Mouse (Mus musculus) midbrain, embryonic 13.5 days (tissue): ENCODE measurements around the gene Serpinb6a. TPM values are rescaled to one million over a fixed set of nuclear protein-coding genes. Genes with fewer than 3 reads are reported as not detected.

Experiments
- ATAC-seq: fragments of 200-750 bp; cut with Nextera tagmentation; 2 replicates; pipeline ENCODE4 v1.8.0; 2017; ENCODE audit warnings: mild to moderate bottlenecking, moderate TSS enrichment, moderate library complexity
- H3K27ac ChIP-seq: fragments of 300-500 bp; sonication (generic); 2 replicates; pipeline ENCODE4 v1.5.1; 2015; ENCODE audit warnings: inconsistent platforms, mild to moderate bottlenecking, moderate library complexity
- H3K27me3 ChIP-seq: fragments of 300-500 bp; sonication (generic); 2 replicates; pipeline ENCODE4 v1.6.1; 2015; ENCODE audit warnings: mild to moderate bottlenecking, inconsistent platforms
- H3K36me3 ChIP-seq: fragments of 300-500 bp; sonication (generic); 2 replicates; pipeline ENCODE4 v1.6.1; 2015; ENCODE audit warnings: mild to moderate bottlenecking, inconsistent platforms
- H3K4me1 ChIP-seq: fragments of 300-500 bp; sonication (generic); replicated peaks from 2 replicates; pipeline ENCODE4 v1.6.1; 2015; ENCODE audit warnings: inconsistent platforms
- H3K4me2 ChIP-seq: fragments of 300-500 bp; sonication (generic); replicated peaks from 2 replicates; pipeline ENCODE4 v1.6.1; 2015; ENCODE audit warnings: moderate library complexity, mild to moderate bottlenecking, inconsistent platforms
- H3K4me3 ChIP-seq: fragments of 300-500 bp; sonication (generic); replicated peaks from 2 replicates; pipeline ENCODE4 v1.5.1; 2015; ENCODE audit warnings: mild to moderate bottlenecking, inconsistent platforms
- H3K9ac ChIP-seq: fragments of 300-500 bp; sonication (generic); replicated peaks from 2 replicates; pipeline ENCODE4 v1.6.1; 2015; ENCODE audit warnings: mild to moderate bottlenecking, inconsistent platforms
- H3K9me3 ChIP-seq: fragments of 300-500 bp; sonication (generic); 2 replicates; pipeline ENCODE4 v1.6.1; 2016; ENCODE audit warnings: mild to moderate bottlenecking, inconsistent platforms
- WGBS: fragments of 180-500 bp; shearing (Covaris S2); methylation state at CpG from one replicate; pipeline ENCODE4 v1.1.7; 2015; 5-methylcytosine and 5-hydroxymethylcytosine counted together
- polyA plus RNA-seq: library from polyadenylated mRNA; unstranded; fragments of >200 nt; fragmentation: Nextera tagmentation; extraction: Ambion mirVana; gene quantifications from 2 replicates; pipeline ENCODE4 v1.2.1, GENCODE M21; 2015

Gene Serpinb6a
- polyA plus RNA-seq, 1 experiment from 2014 or later = 29.5 TPM

DNA sequence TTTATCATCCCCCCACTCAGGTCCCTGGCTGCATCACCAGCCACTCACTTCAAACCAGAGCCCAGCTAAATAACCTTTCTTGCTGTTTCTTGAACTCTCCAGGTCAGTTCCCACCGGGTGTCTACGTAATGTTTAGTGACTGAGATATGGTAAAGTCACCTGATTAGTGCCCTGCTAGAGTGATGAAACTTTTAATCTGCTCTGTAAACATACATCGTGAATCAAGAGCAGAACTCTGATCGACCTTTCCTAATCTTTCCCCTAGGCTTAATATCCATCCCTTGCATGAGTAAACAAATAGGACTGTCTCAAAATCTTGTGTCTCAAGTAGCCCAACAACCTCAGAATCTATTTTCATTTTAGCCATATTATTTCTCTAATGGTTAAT, 36.6 kb downstream of the Serpinb6a start:
- no peak overlapping the region for H3K4me2 ChIP-seq
- H3K36me3 ChIP-seq = no peaks in the 10 kb centered on the region
- H3K4me3 ChIP-seq = no peak overlapping the region
- ATAC-seq = no peak
- 77% methylated on average over 4 of the region's 4 CpGs for WGBS
- H3K27ac ChIP-seq = no peak overlapping the region
- peaks cover 15% of the 10 kb centered on the region for H3K4me1 ChIP-seq
- H3K9me3 ChIP-seq = no peaks in the 10 kb centered on the region
- H3K9ac ChIP-seq = no peak overlapping the region
- no peaks in the 10 kb centered on the region for H3K27me3 ChIP-seq

DNA sequence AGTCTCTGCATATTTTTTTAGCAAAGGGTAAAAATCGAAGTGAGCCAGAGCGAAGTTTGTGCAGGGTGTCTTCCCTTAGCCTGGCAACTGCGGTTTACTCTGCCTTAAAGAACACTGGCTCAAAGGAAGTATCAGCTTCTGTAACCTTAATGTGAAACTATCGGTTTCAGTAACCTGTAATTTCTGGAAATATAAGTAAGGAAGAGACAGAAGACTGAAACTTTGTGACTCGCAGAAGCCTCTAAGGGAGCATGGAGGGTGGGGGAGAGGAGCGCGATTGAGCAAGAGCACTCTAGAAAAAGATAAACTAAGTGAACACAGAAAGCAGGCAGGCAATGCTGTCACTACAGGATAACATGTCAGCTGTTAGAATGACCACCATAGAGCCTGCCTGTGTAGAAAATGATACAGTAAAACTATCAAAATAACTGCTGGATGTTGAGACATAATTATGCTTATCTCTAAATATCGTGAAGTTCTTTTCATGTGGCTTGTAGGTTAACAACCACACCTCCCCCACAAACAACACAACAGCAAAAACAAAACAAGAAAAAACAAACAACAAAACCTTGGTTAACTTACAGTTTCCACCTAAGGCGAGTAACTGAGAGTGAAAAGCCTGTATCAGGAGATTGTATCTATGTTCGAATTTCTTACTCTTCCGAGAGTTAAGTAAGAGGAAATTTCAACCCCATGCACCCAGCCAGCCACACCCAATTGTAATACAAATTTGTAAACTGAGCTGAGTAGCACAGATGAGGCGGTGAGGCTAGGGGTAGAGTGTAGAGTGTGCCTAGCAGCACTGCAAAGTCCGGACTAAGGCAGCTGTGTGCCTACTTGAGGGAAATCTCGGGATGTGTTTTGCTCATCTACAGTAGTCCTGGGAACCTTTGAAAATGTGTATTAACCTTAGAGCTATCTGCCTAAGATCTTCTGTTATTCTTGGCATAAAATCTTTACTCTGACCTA, 37.3 kb downstream of the Serpinb6a start:
- Histone ChIP-seq H3K36me3 (no peaks in the 10 kb centered on the region), H3K9me3 (no peaks in the 10 kb centered on the region), H3K4me2 (peak overlapping the region; percentile 68), H3K27ac (peak overlapping the region; percentile 63), H3K4me3 (peak overlapping the region; percentile 53), H3K4me1 (peaks cover 15% of the 10 kb centered on the region), H3K9ac (peak overlapping the region; percentile 68), H3K27me3 (no peaks in the 10 kb centered on the region)
- ATAC-seq = peak; percentile 51; the same call in 1 of the 2 replicates
- WGBS = 24% methylated on average over 14 of the region's 14 CpGs

DNA sequence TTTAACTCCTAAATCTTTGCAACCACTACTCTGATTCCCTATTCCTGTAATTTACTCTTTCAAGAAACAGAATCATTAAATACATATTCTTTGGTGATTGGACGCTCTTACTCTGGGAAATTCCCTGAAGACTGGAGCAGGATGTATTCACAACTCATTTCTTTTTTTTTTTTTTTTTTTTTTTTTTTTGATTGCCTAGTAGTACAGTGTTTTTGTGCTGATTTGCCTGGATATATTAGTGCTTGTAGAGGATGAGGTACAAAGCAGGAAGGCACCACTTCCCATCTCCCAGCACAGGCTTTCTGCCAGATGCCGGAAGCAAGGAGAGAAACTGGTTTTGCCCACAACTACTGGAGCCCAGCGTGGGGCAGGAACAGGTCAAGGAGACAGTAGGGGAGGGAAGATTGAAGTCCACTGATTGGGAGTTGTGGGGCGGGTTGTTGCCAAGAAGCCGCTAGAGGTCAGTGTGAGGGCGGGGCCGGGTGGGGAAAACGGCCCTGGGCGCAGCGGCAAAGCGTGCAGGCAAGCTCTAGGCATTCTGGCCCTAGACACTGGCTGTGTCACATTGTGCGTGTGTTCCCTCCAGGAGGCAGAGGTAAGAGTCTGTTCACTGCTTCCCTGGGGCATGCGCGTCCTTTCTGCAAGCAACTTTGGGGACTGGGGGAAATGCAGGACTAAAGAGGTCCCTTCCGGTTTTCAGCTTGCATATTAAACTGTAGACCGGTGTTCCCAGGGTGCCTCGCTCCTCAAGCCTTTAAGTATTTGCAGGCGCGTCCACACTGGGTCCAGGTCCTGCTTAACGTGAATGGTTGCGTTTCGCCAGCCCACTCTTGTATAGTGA, 38.2 kb downstream of the Serpinb6a start, which contains the start of gene Nqo2:
Nqo2 (plus strand) TSS at position 482 of the 841 bp plus-strand sequence.
- ATAC-seq = peak; percentile 92
- Histone ChIP-seq H3K4me1 (peaks cover 15% of the 10 kb centered on the region), H3K4me3 (peak within 1 kb of the TSS; percentile 53), H3K4me2 (peak within 1 kb of the TSS; percentile 68), H3K27ac (peak within 1 kb of the TSS; percentile 63), H3K27me3 (no peaks in the 10 kb centered on the region), H3K9me3 (no peaks in the 10 kb centered on the region), H3K36me3 (no peaks in the 10 kb centered on the region), H3K9ac (peak within 1 kb of the TSS; percentile 68)
- 3% methylated on average over 22 of the region's 22 CpGs for WGBS

DNA sequence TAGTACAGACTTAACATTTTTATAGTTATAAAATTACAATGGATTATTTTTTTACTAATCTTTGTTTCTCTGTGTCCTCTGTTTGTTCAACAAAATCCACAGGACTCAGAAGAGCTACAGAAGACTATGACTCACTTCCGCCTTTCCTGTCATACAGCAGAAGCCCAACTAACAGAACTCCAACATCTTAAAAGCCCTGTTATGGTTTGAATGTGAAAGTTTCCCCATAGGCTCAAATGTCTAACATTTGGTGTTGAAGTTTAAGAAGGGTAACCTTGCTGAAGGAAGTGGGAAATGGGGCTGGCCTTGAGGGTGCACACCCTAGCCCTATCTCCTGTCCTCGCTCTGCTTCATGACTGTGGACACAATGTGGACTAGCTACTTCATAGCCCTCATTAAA, 42.8 kb downstream of the Serpinb6a start:
- H3K9me3 ChIP-seq = no peaks in the 10 kb centered on the region
- H3K9ac ChIP-seq = no peak overlapping the region
- WGBS = 90% methylated on average over 2 of the region's 2 CpGs
- peaks cover 6% of the 10 kb centered on the region; the same call in 1 of the 2 replicates for H3K4me1 ChIP-seq
- H3K4me3 ChIP-seq = no peak overlapping the region
- ATAC-seq = no peak
- no peaks in the 10 kb centered on the region for H3K27me3 ChIP-seq
- no peaks in the 10 kb centered on the region for H3K36me3 ChIP-seq
- no peak overlapping the region for H3K4me2 ChIP-seq
- H3K27ac ChIP-seq = no peak overlapping the region

DNA sequence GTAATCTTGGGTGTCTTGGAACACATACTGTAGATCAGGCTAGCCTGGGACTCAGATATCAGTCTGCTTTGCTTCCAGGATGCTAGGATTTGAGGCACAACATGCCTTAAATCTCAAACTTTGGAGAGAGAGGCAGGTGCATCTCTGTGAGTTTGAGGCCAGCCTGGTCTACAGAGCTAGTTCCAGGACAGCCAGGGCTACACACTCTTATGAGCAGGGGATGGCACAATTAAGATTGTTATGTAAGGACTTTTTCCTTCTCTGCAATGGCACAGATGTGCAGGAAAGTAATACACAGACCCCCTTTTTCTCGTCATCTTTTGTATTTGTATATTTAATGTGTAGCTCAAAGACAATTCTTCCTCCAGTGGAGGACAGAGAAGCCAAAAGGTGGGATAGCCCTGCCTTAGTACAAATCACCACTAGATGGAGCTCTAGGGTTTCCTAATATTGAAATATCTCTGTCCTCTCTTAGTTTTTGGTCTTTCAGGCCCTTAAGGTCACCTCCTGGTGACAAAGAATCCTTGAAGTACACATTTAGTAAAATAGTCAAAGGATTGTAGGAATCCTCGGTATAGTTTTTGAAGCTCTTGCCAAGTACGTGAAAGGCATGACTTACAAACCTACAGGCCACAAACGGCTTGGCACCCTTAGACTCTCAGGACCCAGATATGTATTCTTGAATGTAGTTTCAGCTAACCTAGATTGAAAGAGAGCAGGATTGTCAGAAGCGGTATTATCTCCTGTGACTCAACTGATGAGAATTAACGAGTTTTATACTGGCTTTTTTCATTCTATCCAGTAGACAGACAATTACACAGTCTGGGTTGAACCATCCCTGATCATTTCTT, 45.8 kb downstream of the Serpinb6a start:
- ATAC-seq = peak; percentile 66; the same call in 1 of the 2 replicates
- no peak overlapping the region for H3K9ac ChIP-seq
- no peaks in the 10 kb centered on the region for H3K9me3 ChIP-seq
- H3K4me3 ChIP-seq = no peak overlapping the region
- H3K27me3 ChIP-seq = no peaks in the 10 kb centered on the region
- H3K36me3 ChIP-seq = no peaks in the 10 kb centered on the region
- H3K4me1 ChIP-seq = no peaks in the 10 kb centered on the region
- 42% methylated on average over 6 of the region's 6 CpGs for WGBS
- H3K27ac ChIP-seq = no peak overlapping the region
- no peak overlapping the region for H3K4me2 ChIP-seq

- H3K36me3 ChIP-seq = no peaks in the 10 kb centered on the region
Observed at GRCm38 (mm10) chr13:33952947-33953346, 49.6 kb downstream of the Serpinb6a start.

GRCm38 (mm10) chr13:33952075-33952449, 50.5 kb downstream of the Serpinb6a start:
- no peak overlapping the region for H3K4me3 ChIP-seq
- H3K36me3 ChIP-seq = no peaks in the 10 kb centered on the region
- 59% methylated on average over 1 of the region's 1 CpGs for WGBS

More at GRCm38 (mm10) chr13:33952947-33953346, 49.6 kb downstream of the Serpinb6a start:
- Histone ChIP-seq H3K9me3 (no peaks in the 10 kb centered on the region), H3K9ac (no peak overlapping the region), H3K4me3 (no peak overlapping the region), H3K27me3 (no peaks in the 10 kb centered on the region), H3K27ac (no peak overlapping the region), H3K4me1 (no peaks in the 10 kb centered on the region), H3K4me2 (no peak overlapping the region)
- WGBS = 86% methylated on average over 2 of the region's 2 CpGs
- no peak for ATAC-seq

DNA sequence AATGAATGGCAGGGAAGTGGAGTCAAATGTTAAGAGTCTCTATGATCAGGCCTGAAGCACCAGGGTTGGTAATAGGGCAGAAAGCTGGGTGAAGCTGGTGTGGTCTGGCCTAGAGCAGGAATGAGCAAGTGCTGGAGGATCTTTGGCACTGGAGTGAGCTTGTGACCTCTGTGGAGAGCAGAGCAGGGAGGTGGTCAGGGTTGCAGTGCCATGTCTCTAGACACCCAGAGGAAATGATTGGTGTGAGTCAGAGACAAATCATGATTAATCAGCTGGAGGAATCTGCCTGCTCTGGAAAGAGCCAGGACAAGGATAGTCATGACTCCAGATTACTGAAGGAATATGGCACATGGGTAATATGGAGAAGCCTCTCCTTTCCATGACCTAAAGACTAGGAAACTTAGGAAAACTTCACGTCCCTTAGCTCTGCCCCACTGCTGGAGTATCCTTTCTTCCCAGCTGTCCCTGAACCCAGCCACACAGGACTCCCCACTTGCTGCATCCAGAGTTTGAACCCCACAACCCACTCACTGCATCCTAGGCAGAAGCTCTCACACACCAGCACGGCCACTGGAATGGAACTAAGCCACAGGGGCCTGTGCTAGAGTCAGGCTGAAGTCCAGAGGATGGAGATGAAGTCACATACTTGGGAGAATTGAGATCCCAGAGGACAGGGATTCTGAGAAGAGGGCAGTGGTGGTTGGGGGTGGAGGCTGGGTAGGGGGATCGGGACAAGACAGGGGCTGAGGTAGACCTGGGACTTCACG, 51.1 kb downstream of the Serpinb6a start:
- no peak; the same call in 1 of the 2 replicates for ATAC-seq
- H3K4me3 ChIP-seq = no peak overlapping the region
- no peak overlapping the region for H3K4me2 ChIP-seq
- H3K36me3 ChIP-seq = no peaks in the 10 kb centered on the region
- H3K27ac ChIP-seq = no peak overlapping the region
- 83% methylated on average over 4 of the region's 4 CpGs for WGBS
- no peaks in the 10 kb centered on the region for H3K9me3 ChIP-seq
- H3K4me1 ChIP-seq = no peaks in the 10 kb centered on the region
- no peak overlapping the region for H3K9ac ChIP-seq
- H3K27me3 ChIP-seq = no peaks in the 10 kb centered on the region

More at GRCm38 (mm10) chr13:33952075-33952449, 50.5 kb downstream of the Serpinb6a start:
- Histone ChIP-seq H3K27ac (no peak overlapping the region), H3K4me1 (no peaks in the 10 kb centered on the region), H3K27me3 (no peaks in the 10 kb centered on the region), H3K9me3 (no peaks in the 10 kb centered on the region), H3K4me2 (no peak overlapping the region), H3K9ac (no peak overlapping the region)
- ATAC-seq = no peak

DNA sequence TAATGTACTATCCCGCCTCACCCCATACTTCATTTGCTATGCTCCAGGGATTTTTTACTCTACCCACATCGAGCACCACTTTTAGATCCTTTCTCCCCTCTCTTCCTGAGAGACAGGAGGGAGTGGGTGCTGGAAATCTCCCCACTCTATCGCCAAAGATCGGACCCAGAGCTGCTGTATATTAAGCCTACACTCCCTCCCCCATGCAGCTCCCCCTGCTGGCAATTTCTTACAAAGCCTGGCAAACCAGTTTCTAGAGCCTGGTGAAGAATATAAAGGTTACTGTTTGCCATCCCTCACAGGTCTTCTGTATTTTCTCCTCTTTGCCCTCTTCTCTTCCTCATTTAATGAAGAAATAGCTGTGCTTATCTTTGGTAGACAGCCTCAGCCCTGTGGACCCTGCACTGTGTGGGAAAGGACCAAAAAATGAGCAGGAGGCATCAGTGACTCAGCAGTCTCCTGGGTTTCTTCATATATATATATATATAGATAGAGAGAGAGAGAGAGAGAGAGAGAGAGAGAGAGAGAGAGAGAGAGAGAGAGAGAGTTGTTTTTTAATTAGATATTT, 60.3 kb downstream of the Serpinb6a start:
- no peak overlapping the region for H3K27ac ChIP-seq
- no peaks in the 10 kb centered on the region for H3K4me1 ChIP-seq
- H3K9me3 ChIP-seq = no peaks in the 10 kb centered on the region
- H3K4me3 ChIP-seq = no peak overlapping the region
- no peak for ATAC-seq
- H3K9ac ChIP-seq = no peak overlapping the region
- no peak overlapping the region for H3K4me2 ChIP-seq
- 45% methylated on average over 4 of the region's 4 CpGs for WGBS
- H3K27me3 ChIP-seq = no peaks in the 10 kb centered on the region
- no peaks in the 10 kb centered on the region for H3K36me3 ChIP-seq

GRCm38 (mm10) chr13:33941288-33941808, 61.2 kb downstream of the Serpinb6a start:
- H3K4me2 ChIP-seq = no peak overlapping the region
- H3K4me1 ChIP-seq = no peaks in the 10 kb centered on the region
- no peak for ATAC-seq
- no peaks in the 10 kb centered on the region for H3K27me3 ChIP-seq
- 87% methylated on average over 5 of the region's 5 CpGs for WGBS
- H3K9ac ChIP-seq = no peak overlapping the region
- H3K4me3 ChIP-seq = no peak overlapping the region
- no peaks in the 10 kb centered on the region for H3K36me3 ChIP-seq
- no peaks in the 10 kb centered on the region for H3K9me3 ChIP-seq
- no peak overlapping the region for H3K27ac ChIP-seq
